Mouse (Mus musculus): ENCODE measurements around the gene Lrrc8c. TPM values are rescaled to one million over a fixed set of nuclear protein-coding genes. Genes with fewer than 3 reads are reported as not detected.

The Lrrc8c gene
- polyA plus RNA-seq, 1 experiment from 2014 or later, result 14.3 TPM

GRCm38 (mm10) chr5:105536172-105536571, 17.0 kb downstream of the Lrrc8c start:
- Histone ChIP-seq H3K9me3 (ENCODE audit: low read length) (no peaks in the 10 kb centered on the region), H3K4me3 (ENCODE audit: low read length) (no peak overlapping the region), H3K36me3 (ENCODE audit: insufficient read depth, low read length) (no peaks in the 10 kb centered on the region), H3K27me3 (ENCODE audit: insufficient read depth, low read length) (no peaks in the 10 kb centered on the region), H3K4me2 (replicated peaks; ENCODE audit: low read depth, low read length) (no peak overlapping the region), H3K9ac (replicated peaks; ENCODE audit: low read length) (no peak overlapping the region), H3K4me1 (ENCODE audit: insufficient read depth, low read length) (peaks cover 11% of the 10 kb centered on the region; the same call in 1 of the 2 replicates), H3K27ac (ENCODE audit: low read length) (no peak overlapping the region)
- no peak for ATAC-seq (ENCODE audit: low FRiP score, low TSS enrichment)
- 96% methylated on average over 2 of the region's 2 CpGs for WGBS

GRCm38 (mm10) chr5:105537101-105537723, 18.0 kb downstream of the Lrrc8c start:
- ATAC-seq (ENCODE audit: low FRiP score, low TSS enrichment), result peak; percentile 88
- Histone ChIP-seq H3K9me3 (ENCODE audit: low read length) (no peaks in the 10 kb centered on the region), H3K36me3 (ENCODE audit: insufficient read depth, low read length) (no peaks in the 10 kb centered on the region), H3K4me3 (ENCODE audit: low read length) (no peak overlapping the region), H3K4me2 (replicated peaks; ENCODE audit: low read depth, low read length) (no peak overlapping the region), H3K27ac (ENCODE audit: low read length) (no peak overlapping the region), H3K9ac (replicated peaks; ENCODE audit: low read length) (no peak overlapping the region), H3K4me1 (ENCODE audit: insufficient read depth, low read length) (peaks cover 11% of the 10 kb centered on the region; the same call in 1 of the 2 replicates), H3K27me3 (ENCODE audit: insufficient read depth, low read length) (no peaks in the 10 kb centered on the region)
- 37% methylated on average over 11 of the region's 11 CpGs for WGBS

DNA sequence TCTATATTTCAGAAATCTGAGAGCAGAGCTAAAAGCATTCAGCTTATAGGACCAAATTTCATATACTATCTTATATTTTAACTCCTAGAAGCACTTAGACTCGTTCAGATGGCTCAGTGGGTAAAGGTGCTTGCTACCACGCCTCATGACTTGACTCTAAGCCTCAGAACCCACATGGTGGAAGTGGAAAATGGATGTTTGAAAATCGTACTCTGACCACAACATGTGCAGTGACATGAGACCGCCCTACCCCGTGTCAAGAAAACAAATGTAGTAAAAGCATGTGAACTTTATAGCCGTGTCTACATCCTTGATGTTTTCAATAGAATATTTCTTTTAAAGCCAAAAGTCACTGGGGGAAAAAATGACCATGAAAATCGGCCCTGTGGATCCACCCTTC, 21.9 kb downstream of the Lrrc8c start:
- peaks cover 11% of the 10 kb centered on the region; the same call in 1 of the 2 replicates for H3K4me1 ChIP-seq (ENCODE audit: insufficient read depth, low read length)
- no peak for ATAC-seq (ENCODE audit: low FRiP score, low TSS enrichment)
- H3K9ac ChIP-seq (replicated peaks; ENCODE audit: low read length), result no peak overlapping the region
- H3K27me3 ChIP-seq (ENCODE audit: insufficient read depth, low read length), result no peaks in the 10 kb centered on the region
- no peaks in the 10 kb centered on the region for H3K9me3 ChIP-seq (ENCODE audit: low read length)
- WGBS, result 88% methylated on average over 7 of the region's 7 CpGs
- H3K4me3 ChIP-seq (ENCODE audit: low read length), result no peak overlapping the region
- H3K27ac ChIP-seq (ENCODE audit: low read length), result no peak overlapping the region
- H3K36me3 ChIP-seq (ENCODE audit: insufficient read depth, low read length), result no peaks in the 10 kb centered on the region; the same call in 1 of the 2 replicates
- no peak overlapping the region for H3K4me2 ChIP-seq (replicated peaks; ENCODE audit: low read depth, low read length)

- WGBS, result 55% methylated on average over 3 of the region's 3 CpGs
- Histone ChIP-seq H3K27ac (ENCODE audit: low read length) (no peak overlapping the region), H3K4me2 (replicated peaks; ENCODE audit: low read depth, low read length) (no peak overlapping the region), H3K9ac (replicated peaks; ENCODE audit: low read length) (no peak overlapping the region), H3K4me1 (ENCODE audit: insufficient read depth, low read length) (no peaks in the 10 kb centered on the region), H3K9me3 (ENCODE audit: low read length) (no peaks in the 10 kb centered on the region), H3K36me3 (ENCODE audit: insufficient read depth, low read length) (no peaks in the 10 kb centered on the region; the same call in 1 of the 2 replicates), H3K27me3 (ENCODE audit: insufficient read depth, low read length) (no peaks in the 10 kb centered on the region), H3K4me3 (ENCODE audit: low read length) (no peak overlapping the region)
- ATAC-seq (ENCODE audit: low FRiP score, low TSS enrichment), result no peak
Observed at GRCm38 (mm10) chr5:105545126-105545525, 25.9 kb downstream of the Lrrc8c start.

DNA sequence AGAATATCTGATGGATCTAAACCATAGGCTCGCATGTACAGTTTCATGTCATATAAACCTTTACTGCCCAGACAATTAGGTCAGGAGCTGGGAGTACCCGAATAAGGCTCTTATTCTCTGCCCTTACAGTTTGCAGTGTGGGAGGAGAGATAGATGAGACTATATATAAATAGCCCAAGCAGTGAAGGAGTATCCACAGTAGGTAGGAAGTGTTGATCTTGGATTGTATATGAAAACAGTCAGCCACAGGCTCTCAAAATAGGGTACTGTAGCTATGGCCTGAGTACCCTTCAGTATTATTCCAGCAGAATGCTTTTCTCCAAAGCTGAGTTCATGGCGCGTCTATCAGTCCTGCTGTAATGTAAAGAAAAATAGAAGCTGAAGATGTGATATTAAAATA, 27.9 kb downstream of the Lrrc8c start:
- Histone ChIP-seq H3K9me3 (ENCODE audit: low read length) (no peaks in the 10 kb centered on the region), H3K36me3 (ENCODE audit: insufficient read depth, low read length) (no peaks in the 10 kb centered on the region; the same call in 1 of the 2 replicates), H3K27me3 (ENCODE audit: insufficient read depth, low read length) (no peaks in the 10 kb centered on the region), H3K27ac (ENCODE audit: low read length) (no peak overlapping the region), H3K9ac (replicated peaks; ENCODE audit: low read length) (no peak overlapping the region), H3K4me2 (replicated peaks; ENCODE audit: low read depth, low read length) (no peak overlapping the region), H3K4me1 (ENCODE audit: insufficient read depth, low read length) (no peaks in the 10 kb centered on the region), H3K4me3 (ENCODE audit: low read length) (no peak overlapping the region)
- no peak for ATAC-seq (ENCODE audit: low FRiP score, low TSS enrichment)
- WGBS, result 73% methylated on average over 4 of the region's 4 CpGs

DNA sequence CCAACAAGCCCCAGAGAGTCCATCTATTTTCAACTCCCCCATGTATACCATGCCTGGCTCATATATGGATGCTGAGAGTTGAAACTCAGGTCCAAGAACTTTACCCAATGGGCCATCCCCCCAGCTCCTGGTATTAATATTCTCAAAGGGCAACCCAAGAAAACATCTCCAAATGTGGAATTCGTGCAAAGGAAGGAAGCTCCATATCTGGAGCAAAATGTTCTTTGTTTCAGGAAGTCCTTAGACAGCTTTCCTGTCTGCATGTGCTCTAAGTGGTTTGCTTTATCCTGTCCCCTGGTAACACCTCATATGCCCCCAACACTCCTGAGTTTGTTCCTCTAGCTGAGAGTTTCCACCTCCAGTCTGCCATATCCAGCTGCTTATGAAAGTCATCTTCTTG, 32.6 kb downstream of the Lrrc8c start:
- Histone ChIP-seq H3K4me2 (replicated peaks; ENCODE audit: low read depth, low read length) (no peak overlapping the region), H3K4me1 (ENCODE audit: insufficient read depth, low read length) (no peaks in the 10 kb centered on the region), H3K36me3 (ENCODE audit: insufficient read depth, low read length) (no peaks in the 10 kb centered on the region), H3K4me3 (ENCODE audit: low read length) (no peak overlapping the region), H3K9me3 (ENCODE audit: low read length) (no peaks in the 10 kb centered on the region), H3K27ac (ENCODE audit: low read length) (no peak overlapping the region), H3K27me3 (ENCODE audit: insufficient read depth, low read length) (no peaks in the 10 kb centered on the region), H3K9ac (replicated peaks; ENCODE audit: low read length) (no peak overlapping the region)
- ATAC-seq (ENCODE audit: low FRiP score, low TSS enrichment), result no peak
- WGBS, result 62% methylated on average over 1 of the region's 1 CpGs

GRCm38 (mm10) chr5:105556291-105556690, 37.1 kb downstream of the Lrrc8c start:
- H3K9ac ChIP-seq (replicated peaks; ENCODE audit: low read length), result no peak overlapping the region
- H3K4me3 ChIP-seq (ENCODE audit: low read length), result no peak overlapping the region
- H3K4me2 ChIP-seq (replicated peaks; ENCODE audit: low read depth, low read length), result no peak overlapping the region
- H3K9me3 ChIP-seq (ENCODE audit: low read length), result no peaks in the 10 kb centered on the region
- H3K4me1 ChIP-seq (ENCODE audit: insufficient read depth, low read length), result no peaks in the 10 kb centered on the region
- ATAC-seq (ENCODE audit: low FRiP score, low TSS enrichment), result no peak
- H3K27me3 ChIP-seq (ENCODE audit: insufficient read depth, low read length), result no peaks in the 10 kb centered on the region
- no peak overlapping the region for H3K27ac ChIP-seq (ENCODE audit: low read length)
- 84% methylated on average over 6 of the region's 6 CpGs for WGBS
- H3K36me3 ChIP-seq (ENCODE audit: insufficient read depth, low read length), result no peaks in the 10 kb centered on the region

- H3K27me3 ChIP-seq (ENCODE audit: insufficient read depth, low read length), result no peaks in the 10 kb centered on the region
- H3K4me1 ChIP-seq (ENCODE audit: insufficient read depth, low read length), result no peaks in the 10 kb centered on the region
- no peak overlapping the region for H3K4me2 ChIP-seq (replicated peaks; ENCODE audit: low read depth, low read length)
- no peak overlapping the region for H3K4me3 ChIP-seq (ENCODE audit: low read length)
- no peak for ATAC-seq (ENCODE audit: low FRiP score, low TSS enrichment)
- WGBS, result 94% methylated on average over 3 of the region's 3 CpGs
- no peaks in the 10 kb centered on the region for H3K36me3 ChIP-seq (ENCODE audit: insufficient read depth, low read length)
- H3K9me3 ChIP-seq (ENCODE audit: low read length), result no peaks in the 10 kb centered on the region
- H3K27ac ChIP-seq (ENCODE audit: low read length), result no peak overlapping the region
- no peak overlapping the region for H3K9ac ChIP-seq (replicated peaks; ENCODE audit: low read length)
Observed at GRCm38 (mm10) chr5:105557346-105557745, 38.2 kb downstream of the Lrrc8c start.

DNA sequence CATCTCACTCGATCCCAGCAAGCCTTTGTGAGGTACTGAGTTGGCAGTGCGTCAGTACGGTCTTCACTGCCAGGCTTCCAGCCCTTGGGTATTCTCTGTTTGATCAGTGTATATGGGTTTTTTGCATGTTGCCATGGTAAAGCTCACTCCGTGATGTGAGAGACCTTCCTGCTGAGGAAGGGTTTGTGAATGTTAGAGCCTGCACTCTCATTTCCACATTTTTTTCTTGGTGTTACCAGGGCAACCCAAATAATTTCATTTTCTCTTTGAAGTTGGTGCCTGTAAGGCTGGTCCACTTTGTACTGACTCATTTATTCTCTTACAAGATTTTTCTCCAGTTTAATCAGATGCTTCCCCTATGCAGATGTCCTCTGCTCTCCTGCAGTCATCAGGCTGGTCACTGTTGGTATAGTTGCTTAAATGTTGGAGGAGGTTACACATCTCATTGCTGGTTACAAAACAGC, 38.6 kb downstream of the Lrrc8c start:
- no peaks in the 10 kb centered on the region for H3K9me3 ChIP-seq (ENCODE audit: low read length)
- no peaks in the 10 kb centered on the region for H3K36me3 ChIP-seq (ENCODE audit: insufficient read depth, low read length)
- H3K27me3 ChIP-seq (ENCODE audit: insufficient read depth, low read length), result no peaks in the 10 kb centered on the region
- H3K9ac ChIP-seq (replicated peaks; ENCODE audit: low read length), result no peak overlapping the region
- no peak overlapping the region for H3K4me3 ChIP-seq (ENCODE audit: low read length)
- H3K4me2 ChIP-seq (replicated peaks; ENCODE audit: low read depth, low read length), result no peak overlapping the region
- ATAC-seq (ENCODE audit: low FRiP score, low TSS enrichment), result no peak
- H3K27ac ChIP-seq (ENCODE audit: low read length), result no peak overlapping the region
- 89% methylated on average over 4 of the region's 4 CpGs for WGBS
- H3K4me1 ChIP-seq (ENCODE audit: insufficient read depth, low read length), result no peaks in the 10 kb centered on the region

DNA sequence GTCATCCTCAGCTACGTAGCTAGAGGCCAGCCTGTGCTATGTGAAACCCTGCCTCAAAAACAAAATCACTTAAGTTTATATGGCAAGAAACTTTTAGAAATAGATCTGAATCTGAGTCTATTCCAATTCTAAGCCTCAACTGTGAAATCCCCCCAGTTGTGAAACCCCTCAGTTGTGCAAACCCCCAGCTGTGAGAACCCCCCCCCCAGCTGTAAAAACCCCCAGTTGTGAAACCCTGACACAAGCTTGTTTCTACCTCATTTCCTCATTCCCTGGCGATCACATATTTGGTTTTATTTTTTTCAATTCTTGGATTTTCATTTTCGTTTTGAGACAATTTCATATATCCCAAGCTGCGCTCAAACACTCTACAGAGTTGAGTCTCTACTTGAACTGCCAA, 39.3 kb downstream of the Lrrc8c start:
- H3K4me1 ChIP-seq (ENCODE audit: insufficient read depth, low read length), result no peaks in the 10 kb centered on the region
- H3K4me2 ChIP-seq (replicated peaks; ENCODE audit: low read depth, low read length), result no peak overlapping the region
- no peaks in the 10 kb centered on the region for H3K27me3 ChIP-seq (ENCODE audit: insufficient read depth, low read length)
- H3K4me3 ChIP-seq (ENCODE audit: low read length), result no peak overlapping the region
- H3K9ac ChIP-seq (replicated peaks; ENCODE audit: low read length), result no peak overlapping the region
- no peaks in the 10 kb centered on the region for H3K36me3 ChIP-seq (ENCODE audit: insufficient read depth, low read length)
- WGBS, result 92% methylated on average over 4 of the region's 4 CpGs
- H3K9me3 ChIP-seq (ENCODE audit: low read length), result no peaks in the 10 kb centered on the region
- no peak for ATAC-seq (ENCODE audit: low FRiP score, low TSS enrichment)
- no peak overlapping the region for H3K27ac ChIP-seq (ENCODE audit: low read length)
